Mouse (Mus musculus): ENCODE data around the gene Sh3bp2. TPM values are rescaled to one million over a fixed set of nuclear protein-coding genes. Genes with fewer than 3 reads are reported as not detected.

Gene Sh3bp2
- polyA plus RNA-seq, 1 experiment: 10.2 TPM

DNA sequence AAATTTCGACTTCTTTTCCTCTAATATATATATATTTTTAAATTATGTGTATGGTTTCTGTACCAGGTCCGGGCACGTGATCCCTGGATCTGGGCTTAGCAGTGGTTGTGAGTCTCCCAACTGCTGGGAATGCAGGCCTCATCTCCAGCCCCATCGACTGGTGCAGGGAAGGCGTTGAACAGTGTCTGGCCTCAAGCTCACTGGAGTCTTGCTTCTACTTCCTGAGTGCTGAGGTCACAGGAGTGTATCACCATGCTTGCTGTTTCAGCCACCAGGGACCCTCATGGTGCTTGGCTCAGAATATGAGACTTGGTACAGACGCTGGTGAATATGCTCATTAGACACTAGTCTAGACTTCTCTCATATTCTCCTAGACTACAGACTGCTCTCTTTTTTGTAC, 67.0 kb downstream of the Sh3bp2 start:
- no peak overlapping the region for H3K4me3 ChIP-seq (ENCODE audit: insufficient read depth, poor library complexity, severe bottlenecking)
- H3ac ChIP-seq (ENCODE audit: control insufficient read depth, insufficient read length, low read depth): no peak overlapping the region
- no peaks in the 10 kb centered on the region for H3K27me3 ChIP-seq (ENCODE audit: control insufficient read depth, insufficient read depth, insufficient read length)
- peaks cover 88% of the 10 kb centered on the region for H3K79me2 ChIP-seq (ENCODE audit: control insufficient read depth, insufficient read depth)
- TF ChIP-seq USF1 (IDR thresholded peaks at IDR 0.05; ENCODE audit: low read depth): no peak
- no peak for TF ChIP-seq MYOD1 (IDR thresholded peaks at IDR 0.05; ENCODE audit: control insufficient read depth, insufficient read length, low read depth)
- TF ChIP-seq MAX (IDR thresholded peaks at IDR 0.05): no peak
- TF ChIP-seq CTCF (IDR thresholded peaks at IDR 0.05; ENCODE audit: control insufficient read depth, insufficient read depth, insufficient read length): no peak
- no peak for TF ChIP-seq MYOG (IDR thresholded peaks at IDR 0.05; ENCODE audit: control insufficient read depth, extremely low read depth, insufficient read length)
- TF ChIP-seq FOSL1 (IDR thresholded peaks at IDR 0.05; ENCODE audit: insufficient read depth, low read length, poor library complexity, severe bottlenecking): no peak
- no peak for TF ChIP-seq CEBPB (IDR thresholded peaks at IDR 0.05; ENCODE audit: low read depth)
- H3K79me3 ChIP-seq (ENCODE audit: low read depth): peaks cover 12% of the 10 kb centered on the region
- H3K36me3 ChIP-seq (ENCODE audit: control insufficient read depth, insufficient read depth): no peaks in the 10 kb centered on the region

DNA sequence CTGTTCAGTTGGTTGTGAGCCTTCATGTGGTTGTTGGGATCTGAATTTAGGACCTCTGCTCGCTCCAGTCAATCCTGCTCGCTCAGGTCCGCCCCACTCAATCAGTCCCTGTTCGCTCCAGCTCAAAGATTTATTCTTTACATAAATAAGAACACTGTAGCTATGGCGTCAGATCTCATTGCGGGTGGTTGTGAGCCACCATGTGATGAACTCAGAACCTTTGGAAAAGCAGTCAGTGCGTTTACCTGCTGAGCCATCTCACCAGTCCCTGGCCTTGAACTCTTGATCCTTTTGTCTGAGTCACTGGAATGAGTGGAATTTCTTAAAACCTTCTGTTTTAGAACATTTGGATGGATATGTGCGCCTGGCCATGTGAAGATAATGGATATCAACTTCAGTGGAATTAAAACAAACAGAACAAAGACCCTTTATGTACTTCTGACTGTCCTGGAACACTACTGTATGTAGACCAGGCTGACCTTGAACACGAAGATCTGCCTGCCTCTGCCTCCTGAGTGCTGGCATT, 67.6 kb downstream of the Sh3bp2 start:
- H3K27me3 ChIP-seq (ENCODE audit: control insufficient read depth, insufficient read depth, insufficient read length): no peaks in the 10 kb centered on the region
- H3ac ChIP-seq (ENCODE audit: control insufficient read depth, insufficient read length, low read depth): no peak overlapping the region
- no peak overlapping the region for H3K4me3 ChIP-seq (ENCODE audit: insufficient read depth, poor library complexity, severe bottlenecking)
- H3K79me3 ChIP-seq (ENCODE audit: low read depth): peaks cover 11% of the 10 kb centered on the region
- no peaks in the 10 kb centered on the region for H3K36me3 ChIP-seq (ENCODE audit: control insufficient read depth, insufficient read depth)
- TF ChIP-seq FOSL1 (IDR thresholded peaks at IDR 0.05; ENCODE audit: insufficient read depth, low read length, poor library complexity, severe bottlenecking) (no peak), MYOG (IDR thresholded peaks at IDR 0.05; ENCODE audit: control insufficient read depth, extremely low read depth, insufficient read length) (no peak), MYOD1 (IDR thresholded peaks at IDR 0.05; ENCODE audit: control insufficient read depth, insufficient read length, low read depth) (no peak), CTCF (IDR thresholded peaks at IDR 0.05; ENCODE audit: control insufficient read depth, insufficient read depth, insufficient read length) (no peak), CEBPB (IDR thresholded peaks at IDR 0.05; ENCODE audit: low read depth) (no peak), USF1 (IDR thresholded peaks at IDR 0.05; ENCODE audit: low read depth) (no peak), MAX (IDR thresholded peaks at IDR 0.05) (no peak)
- peaks cover 84% of the 10 kb centered on the region for H3K79me2 ChIP-seq (ENCODE audit: control insufficient read depth, insufficient read depth)

DNA sequence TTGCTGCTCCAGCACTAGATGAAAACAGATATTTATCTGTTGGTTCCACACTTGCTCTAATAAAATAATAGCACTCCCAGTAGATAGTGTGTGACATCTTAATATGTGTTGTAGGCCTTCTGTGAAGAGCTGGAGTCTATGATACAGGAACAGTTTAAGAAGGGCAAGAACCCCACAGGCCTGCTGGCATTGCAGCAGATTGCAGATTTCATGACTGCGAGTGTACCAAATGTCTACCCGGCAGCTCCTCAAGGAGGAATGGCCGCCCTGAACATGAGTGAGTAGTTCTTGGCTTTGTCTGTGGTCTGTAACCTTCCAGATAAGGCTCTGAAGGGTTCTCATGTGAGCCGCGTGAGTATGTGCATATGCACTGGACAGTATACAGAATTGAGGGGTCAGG, 78.9 kb downstream of the Sh3bp2 start:
- Histone ChIP-seq H3K36me3 (ENCODE audit: control insufficient read depth, insufficient read depth) (peaks cover 74% of the 10 kb centered on the region), H3K79me2 (ENCODE audit: control insufficient read depth, insufficient read depth) (no peaks in the 10 kb centered on the region), H3K4me3 (ENCODE audit: insufficient read depth, poor library complexity, severe bottlenecking) (no peak overlapping the region), H3K27me3 (ENCODE audit: control insufficient read depth, insufficient read depth, insufficient read length) (no peaks in the 10 kb centered on the region), H3ac (ENCODE audit: control insufficient read depth, insufficient read length, low read depth) (no peak overlapping the region), H3K79me3 (ENCODE audit: low read depth) (no peaks in the 10 kb centered on the region)
- TF ChIP-seq FOSL1 (IDR thresholded peaks at IDR 0.05; ENCODE audit: insufficient read depth, low read length, poor library complexity, severe bottlenecking) (no peak), CEBPB (IDR thresholded peaks at IDR 0.05; ENCODE audit: low read depth) (no peak), MAX (IDR thresholded peaks at IDR 0.05) (no peak), USF1 (IDR thresholded peaks at IDR 0.05; ENCODE audit: low read depth) (no peak), CTCF (IDR thresholded peaks at IDR 0.05; ENCODE audit: control insufficient read depth, insufficient read depth, insufficient read length) (no peak), MYOD1 (IDR thresholded peaks at IDR 0.05; ENCODE audit: control insufficient read depth, insufficient read length, low read depth) (no peak), MYOG (IDR thresholded peaks at IDR 0.05; ENCODE audit: control insufficient read depth, extremely low read depth, insufficient read length) (no peak)

GRCm38 (mm10) chr5:34607100-34607880, 81.7 kb downstream of the Sh3bp2 start:
- H3ac ChIP-seq (ENCODE audit: control insufficient read depth, insufficient read length, low read depth): no peak overlapping the region
- H3K79me3 ChIP-seq (ENCODE audit: low read depth): no peaks in the 10 kb centered on the region
- no peaks in the 10 kb centered on the region for H3K27me3 ChIP-seq (ENCODE audit: control insufficient read depth, insufficient read depth, insufficient read length)
- H3K4me3 ChIP-seq (ENCODE audit: insufficient read depth, poor library complexity, severe bottlenecking): no peak overlapping the region
- TF ChIP-seq CEBPB (IDR thresholded peaks at IDR 0.05; ENCODE audit: low read depth) (no peak), CTCF (IDR thresholded peaks at IDR 0.05; ENCODE audit: control insufficient read depth, insufficient read depth, insufficient read length) (no peak), MAX (IDR thresholded peaks at IDR 0.05) (no peak), MYOG (IDR thresholded peaks at IDR 0.05; ENCODE audit: control insufficient read depth, extremely low read depth, insufficient read length) (no peak), FOSL1 (IDR thresholded peaks at IDR 0.05; ENCODE audit: insufficient read depth, low read length, poor library complexity, severe bottlenecking) (no peak), MYOD1 (IDR thresholded peaks at IDR 0.05; ENCODE audit: control insufficient read depth, insufficient read length, low read depth) (no peak), USF1 (IDR thresholded peaks at IDR 0.05; ENCODE audit: low read depth) (no peak)
- H3K79me2 ChIP-seq (ENCODE audit: control insufficient read depth, insufficient read depth): no peaks in the 10 kb centered on the region
- H3K36me3 ChIP-seq (ENCODE audit: control insufficient read depth, insufficient read depth): peaks cover 68% of the 10 kb centered on the region

DNA sequence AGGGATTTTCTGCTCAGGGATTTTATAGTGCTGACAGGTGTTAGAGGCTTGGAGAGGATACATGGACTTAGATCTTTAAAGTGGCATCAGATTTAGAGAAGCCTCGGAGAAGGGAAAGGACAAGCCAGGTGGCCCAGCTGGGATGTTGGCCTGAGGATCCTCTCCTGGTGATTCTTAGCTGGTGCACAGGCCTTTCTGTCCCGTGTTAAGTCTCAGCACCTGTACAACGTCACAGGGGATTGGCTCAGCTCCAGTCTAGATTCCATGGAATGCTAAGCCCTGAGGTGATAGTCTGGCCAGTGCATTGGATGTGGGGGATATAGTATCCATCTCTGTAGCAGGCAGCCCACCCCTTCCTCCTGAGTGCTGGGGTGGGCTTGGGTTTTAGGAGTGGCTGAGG, 82.6 kb downstream of the Sh3bp2 start:
- H3K27me3 ChIP-seq (ENCODE audit: control insufficient read depth, insufficient read depth, insufficient read length): no peaks in the 10 kb centered on the region
- no peaks in the 10 kb centered on the region for H3K79me3 ChIP-seq (ENCODE audit: low read depth)
- no peak overlapping the region for H3ac ChIP-seq (ENCODE audit: control insufficient read depth, insufficient read length, low read depth)
- no peak overlapping the region for H3K4me3 ChIP-seq (ENCODE audit: insufficient read depth, poor library complexity, severe bottlenecking)
- H3K36me3 ChIP-seq (ENCODE audit: control insufficient read depth, insufficient read depth): peaks cover 61% of the 10 kb centered on the region
- TF ChIP-seq FOSL1 (IDR thresholded peaks at IDR 0.05; ENCODE audit: insufficient read depth, low read length, poor library complexity, severe bottlenecking) (no peak), MYOG (IDR thresholded peaks at IDR 0.05; ENCODE audit: control insufficient read depth, extremely low read depth, insufficient read length) (no peak), CEBPB (IDR thresholded peaks at IDR 0.05; ENCODE audit: low read depth) (no peak), MYOD1 (IDR thresholded peaks at IDR 0.05; ENCODE audit: control insufficient read depth, insufficient read length, low read depth) (no peak), CTCF (IDR thresholded peaks at IDR 0.05; ENCODE audit: control insufficient read depth, insufficient read depth, insufficient read length) (no peak), USF1 (IDR thresholded peaks at IDR 0.05; ENCODE audit: low read depth) (no peak), MAX (IDR thresholded peaks at IDR 0.05) (no peak)
- H3K79me2 ChIP-seq (ENCODE audit: control insufficient read depth, insufficient read depth): no peaks in the 10 kb centered on the region

Data from C2C12 (cell line).